In genomic region chr14:99141786-99142633, GRCm38 (mm10) we compare ENCODE assay signal across 8 mouse cellular contexts. TPM values are rescaled to one million over a fixed set of nuclear protein-coding genes. Genes with fewer than 3 reads are reported as not detected.
DNase-seq lines count a peak whose midpoint lies in the region; ATAC-seq and TF ChIP-seq lines count a peak whose summit lies in the region.

No protein-coding gene starts in this region.

- WGBS in bone marrow, adult 2 months, result 45% methylated on average over 15 of the region's 15 CpGs
- 22% methylated on average over 15 of the region's 15 CpGs for WGBS in embryonic facial prominence, embryonic 14.5 days
- WGBS in kidney, embryonic 14.5 days, result 22% methylated on average over 15 of the region's 15 CpGs
- WGBS in limb, embryonic 14.5 days, result 25% methylated on average over 15 of the region's 15 CpGs
- WGBS in midbrain, postnatal 0 days, result 22% methylated on average over 15 of the region's 15 CpGs

- no peak overlapping the region for H3K4me2 ChIP-seq in embryonic facial prominence, embryonic 14.5 days (ENCODE audit: low read depth, low read length)
- H3K4me2 ChIP-seq in kidney, embryonic 14.5 days (replicated peaks; ENCODE audit: low read depth, low read length), result no peak overlapping the region
- no peak overlapping the region for H3K4me2 ChIP-seq in limb, embryonic 14.5 days (replicated peaks; ENCODE audit: low read depth, low read length, severe bottlenecking)
- H3K4me2 ChIP-seq in midbrain, postnatal 0 days (ENCODE audit: low read depth, low read length, poor library complexity, severe bottlenecking), result no peak overlapping the region

- H3K36me3 ChIP-seq in embryonic facial prominence, embryonic 14.5 days (ENCODE audit: control insufficient read depth, insufficient read depth, low read length), result peaks cover 20% of the 10 kb centered on the region
- H3K36me3 ChIP-seq in kidney, embryonic 14.5 days (ENCODE audit: control insufficient read depth, insufficient read depth, low read length), result peaks cover 13% of the 10 kb centered on the region; the same call in 1 of the 2 replicates
- peaks cover 9% of the 10 kb centered on the region for H3K36me3 ChIP-seq in limb, embryonic 14.5 days (ENCODE audit: control insufficient read depth, insufficient read depth, low read length)
- H3K36me3 ChIP-seq in midbrain, postnatal 0 days (ENCODE audit: insufficient read depth, low read length), result peaks cover 2% of the 10 kb centered on the region; the same call in 1 of the 2 replicates

- no peak overlapping the region for H3K27ac ChIP-seq in bone marrow, adult 2 months (ENCODE audit: control insufficient read depth, insufficient read depth, low read depth, low read length, poor library complexity)
- H3K27ac ChIP-seq in embryonic facial prominence, embryonic 14.5 days (replicated peaks; ENCODE audit: low read depth, low read length), result no peak overlapping the region
- no peak overlapping the region for H3K27ac ChIP-seq in kidney, embryonic 14.5 days (ENCODE audit: low read depth, low read length)
- H3K27ac ChIP-seq in limb, embryonic 14.5 days (replicated peaks; ENCODE audit: low read depth, low read length), result no peak overlapping the region
- H3K27ac ChIP-seq in midbrain, postnatal 0 days (ENCODE audit: low read depth, low read length), result no peak overlapping the region

- no peak overlapping the region for H3K4me3 ChIP-seq in bone marrow, adult 2 months (replicated peaks; ENCODE audit: control insufficient read depth, low read depth, low read length)
- no peak overlapping the region for H3K4me3 ChIP-seq in embryonic facial prominence, embryonic 14.5 days (ENCODE audit: low read depth, low read length)
- H3K4me3 ChIP-seq in kidney, embryonic 14.5 days (ENCODE audit: low read length), result no peak overlapping the region
- H3K4me3 ChIP-seq in limb, embryonic 14.5 days (replicated peaks; ENCODE audit: low read length), result no peak overlapping the region
- H3K4me3 ChIP-seq in midbrain, postnatal 0 days (ENCODE audit: low read depth, low read length), result no peak overlapping the region

- peak; percentile 91 for TF ChIP-seq CTCF in bone marrow, adult 2 months (IDR thresholded peaks at IDR 0.05; ENCODE audit: control insufficient read depth, insufficient read depth, low read length)
- TF ChIP-seq CTCF in midbrain, postnatal 0 days (IDR thresholded peaks at IDR 0.05), result peak; percentile 97

- peak; percentile 93 for ATAC-seq in embryonic facial prominence, embryonic 14.5 days (ENCODE audit: low read depth)
- peak; percentile 91 for ATAC-seq in kidney, embryonic 14.5 days (ENCODE audit: low FRiP score, low TSS enrichment)
- peak; percentile 74; the same call in 1 of the 2 replicates for ATAC-seq in limb, embryonic 14.5 days (ENCODE audit: low FRiP score, low read depth)
- ATAC-seq in midbrain, postnatal 0 days (ENCODE audit: low FRiP score), result peak; percentile 84

- H3K9ac ChIP-seq in embryonic facial prominence, embryonic 14.5 days (ENCODE audit: low read depth, low read length), result no peak overlapping the region
- H3K9ac ChIP-seq in kidney, embryonic 14.5 days (ENCODE audit: low read depth, low read length), result no peak overlapping the region
- no peak overlapping the region for H3K9ac ChIP-seq in limb, embryonic 14.5 days (ENCODE audit: low read depth, low read length, severe bottlenecking)
- H3K9ac ChIP-seq in midbrain, postnatal 0 days (replicated peaks; ENCODE audit: low read length, poor library complexity, severe bottlenecking), result no peak overlapping the region

- no peak for TF ChIP-seq POLR2A in bone marrow, adult 2 months (IDR thresholded peaks at IDR 0.05; ENCODE audit: borderline replicate concordance, control insufficient read depth, low read depth, low read length)
- no peak for TF ChIP-seq POLR2A in limb, embryonic 14.5 days (IDR thresholded peaks at IDR 0.05; ENCODE audit: borderline replicate concordance, extremely low read depth, insufficient read depth, insufficient read length)

- H3K4me1 ChIP-seq in bone marrow, adult 2 months (ENCODE audit: control insufficient read depth, insufficient read depth, low read length), result no peaks in the 10 kb centered on the region
- no peaks in the 10 kb centered on the region for H3K4me1 ChIP-seq in embryonic facial prominence, embryonic 14.5 days (ENCODE audit: control insufficient read depth, insufficient read depth, low read length)
- H3K4me1 ChIP-seq in kidney, embryonic 14.5 days (ENCODE audit: control insufficient read depth, insufficient read depth, low read length), result no peaks in the 10 kb centered on the region
- H3K4me1 ChIP-seq in limb, embryonic 14.5 days (ENCODE audit: control insufficient read depth, insufficient read depth, low read length), result no peaks in the 10 kb centered on the region
- no peaks in the 10 kb centered on the region for H3K4me1 ChIP-seq in midbrain, postnatal 0 days (ENCODE audit: insufficient read depth, low read length)

- no peaks in the 10 kb centered on the region for H3K9me3 ChIP-seq in embryonic facial prominence, embryonic 14.5 days (ENCODE audit: control insufficient read depth, low read length)
- H3K9me3 ChIP-seq in kidney, embryonic 14.5 days (ENCODE audit: control insufficient read depth, low read length), result no peaks in the 10 kb centered on the region
- no peaks in the 10 kb centered on the region for H3K9me3 ChIP-seq in limb, embryonic 14.5 days (ENCODE audit: control insufficient read depth, low read length)
- H3K9me3 ChIP-seq in midbrain, postnatal 0 days (ENCODE audit: low read length), result no peaks in the 10 kb centered on the region

- no peaks in the 10 kb centered on the region for H3K27me3 ChIP-seq in embryonic facial prominence, embryonic 14.5 days (replicated peaks; ENCODE audit: control insufficient read depth, insufficient read depth, low read length)
- no peaks in the 10 kb centered on the region for H3K27me3 ChIP-seq in kidney, embryonic 14.5 days (ENCODE audit: control insufficient read depth, insufficient read depth, low read length)
- H3K27me3 ChIP-seq in limb, embryonic 14.5 days (ENCODE audit: control insufficient read depth, insufficient read depth, low read length), result no peaks in the 10 kb centered on the region
- no peaks in the 10 kb centered on the region for H3K27me3 ChIP-seq in midbrain, postnatal 0 days (ENCODE audit: insufficient read depth, low read length)

- peak; percentile 77 to 78 for DNase-seq in B cell, adult 2 months
- DNase-seq in embryonic facial prominence, embryonic 14.5 days (ENCODE audit: low spot score), result peak; percentile 91
- peak; percentile 8 to 51 for DNase-seq in heart, adult 9 months (ENCODE audit: low spot score in 2 of 2)
- DNase-seq in limb, embryonic 14.5 days (ENCODE audit: low spot score), result peak; percentile 84
- peak; percentile 90 for DNase-seq in midbrain, postnatal 0 days (ENCODE audit: low spot score)
- peak; percentile 47 to 73 for DNase-seq in spleen, postnatal 14 days (ENCODE audit: low spot score in 2 of 2)

RNA-seq across cellular contexts. Expression of gene Dis3, which starts 42.4 kb away (rescaled TPM):
- 9.0 and 21.4 TPM in 2 replicates for polyA plus RNA-seq in bone marrow, adult 2 months (2011; ENCODE audit: insufficient read depth, insufficient read length, low replicate concordance, missing spikeins)
- 36.4 and 38.2 TPM in 2 replicates for polyA plus RNA-seq in embryonic facial prominence, embryonic 14.5 days (2014; fragmentation: Nextera tagmentation; extraction: Ambion mirVana)
- 28.7 and 46.5 TPM in 2 replicates for polyA plus RNA-seq in kidney, embryonic 14.5 days (2014; fragmentation: Nextera tagmentation; extraction: Ambion mirVana)
- polyA plus RNA-seq in limb, embryonic 14.5 days (2012; rRNA removed), result 24.3 and 30.7 TPM in 2 replicates
- polyA plus RNA-seq in limb, embryonic 14.5 days (2014; fragmentation: Nextera tagmentation; extraction: Ambion mirVana), result 37.6 and 47.4 TPM in 2 replicates
- total RNA-seq in midbrain, postnatal 0 days (2014; rRNA removed), result 19.6 and 27.7 TPM in 2 replicates
- polyA plus RNA-seq in midbrain, postnatal 0 days (2015; fragmentation: Nextera tagmentation; extraction: Ambion mirVana), result 19.7 and 23.1 TPM in 2 replicates

RNA-seq across cellular contexts. Expression of gene Pibf1, which starts 42.8 kb away (rescaled TPM):
- polyA plus RNA-seq in bone marrow, adult 2 months (2011; ENCODE audit: insufficient read depth, insufficient read length, low replicate concordance, missing spikeins), result 2.2 and 5.9 TPM in 2 replicates
- 17.3 and 17.5 TPM in 2 replicates for polyA plus RNA-seq in embryonic facial prominence, embryonic 14.5 days (2014; fragmentation: Nextera tagmentation; extraction: Ambion mirVana)
- 24.1 and 24.9 TPM in 2 replicates for polyA plus RNA-seq in kidney, embryonic 14.5 days (2014; fragmentation: Nextera tagmentation; extraction: Ambion mirVana)
- 7.2 and 9.8 TPM in 2 replicates for polyA plus RNA-seq in limb, embryonic 14.5 days (2012; rRNA removed)
- 14.5 and 17.7 TPM in 2 replicates for polyA plus RNA-seq in limb, embryonic 14.5 days (2014; fragmentation: Nextera tagmentation; extraction: Ambion mirVana)
- total RNA-seq in midbrain, postnatal 0 days (2014; rRNA removed), result 11.5 and 12.3 TPM in 2 replicates
- polyA plus RNA-seq in midbrain, postnatal 0 days (2015; fragmentation: Nextera tagmentation; extraction: Ambion mirVana), result 13.7 and 14.4 TPM in 2 replicates

Comparison
In these comparisons a context has a peak if more than half of its experiments do, and no peak if none do; other contexts are left out.
1. DNase-seq: peak in every context shown above with its lines; median percentile 91 in embryonic facial prominence, embryonic 14.5 days; 90 in midbrain, postnatal 0 days; 84 in limb, embryonic 14.5 days; 78 in B cell, adult 2 months; 60 in spleen, postnatal 14 days; 30 in heart, adult 9 months.